Mouse (Mus musculus) monocyte, adult 5-6 weeks (primary cell): ENCODE measurements around the gene Fam168b. TPM values are rescaled to one million over a fixed set of nuclear protein-coding genes. Genes with fewer than 3 reads are reported as not detected.

ENCODE experiments used
- ATAC-seq: fragments of 153-309, 156-312 bp; replicated peaks from 2 replicates; pipeline ENCODE4 v1.8.0; 2017; ENCODE audit warnings: mild to moderate bottlenecking; ENCODE audit not compliant: low TSS enrichment, insufficient number of reproducible peaks, severe bottlenecking, poor library complexity, low FRiP score
- total RNA-seq: library from RNA; stranded (forward); fragments of 200-1000, 200-491, 200-594 nt; gene quantifications from 3 replicates; pipeline ENCODE4 v1.2.3, GENCODE M21; 2017

Fam168b gene
- total RNA-seq, 1 experiment from 2014 or later = 101 TPM

- no peak for ATAC-seq
Observed at GRCm38 (mm10) chr1:34853786-34854185, 10.9 kb upstream of the Fam168b start.

- no peak for ATAC-seq
Observed at GRCm38 (mm10) chr1:34852116-34852878, 9.4 kb upstream of the Fam168b start.

- ATAC-seq = no peak
Observed at GRCm38 (mm10) chr1:34851562-34851961, 8.7 kb upstream of the Fam168b start.

- no peak for ATAC-seq
Observed at GRCm38 (mm10) chr1:34850343-34851136, 7.7 kb upstream of the Fam168b start.

GRCm38 (mm10) chr1:34849745-34850342 is 7.0 kb upstream of the Fam168b start, which contains the start of gene Plekhb2:
Plekhb2 (plus strand) TSS chr1:34849976.
- peak; percentile 56 for ATAC-seq

GRCm38 (mm10) chr1:34847070-34847469 is 4.2 kb upstream of the Fam168b start:
- ATAC-seq = no peak

GRCm38 (mm10) chr1:34842389-34842861 is 440 bp downstream of the Fam168b start:
- ATAC-seq = peak; percentile 34; the same call in 1 of the 2 replicates

GRCm38 (mm10) chr1:34841709-34842388 is 1.0 kb downstream of the Fam168b start:
- no peak for ATAC-seq

GRCm38 (mm10) chr1:34839241-34839640 is 3.6 kb downstream of the Fam168b start:
- peak; percentile 24; the same call in 1 of the 2 replicates for ATAC-seq

- ATAC-seq = peak; percentile 50; the same call in 1 of the 2 replicates
Observed at GRCm38 (mm10) chr1:34837951-34838689, 4.7 kb downstream of the Fam168b start.

- no peak for ATAC-seq
Observed at GRCm38 (mm10) chr1:34834904-34835303, 8.0 kb downstream of the Fam168b start.

- ATAC-seq = no peak
Observed at GRCm38 (mm10) chr1:34831381-34831780, 11.5 kb downstream of the Fam168b start.

- no peak for ATAC-seq
Observed at GRCm38 (mm10) chr1:34830934-34831333, 11.9 kb downstream of the Fam168b start.

GRCm38 (mm10) chr1:34828528-34829294 is 14.2 kb downstream of the Fam168b start:
- no peak for ATAC-seq

- peak; percentile 81 for ATAC-seq
Observed at GRCm38 (mm10) chr1:34827900-34828299, 15.0 kb downstream of the Fam168b start.

GRCm38 (mm10) chr1:34825909-34826308 is 17.0 kb downstream of the Fam168b start:
- no peak for ATAC-seq

- no peak for ATAC-seq
Observed at GRCm38 (mm10) chr1:34824208-34824607, 18.7 kb downstream of the Fam168b start.
